Mouse (Mus musculus) G1E (cell line): Measurements from ENCODE around the gene Axdnd1.

Source experiments
- CTCF ChIP-seq: IDR thresholded peaks from 2 replicates; pipeline ENCODE4 v1.5.1; 2012; ENCODE audit warnings: low read depth, low read length, inconsistent platforms, mixed read lengths
- POLR2AphosphoS5 ChIP-seq: IDR thresholded peaks from 2 replicates; pipeline ENCODE4 v1.6.1; 2012; ENCODE audit warnings: low read depth, low read length, inconsistent platforms; ENCODE audit not compliant: insufficient replicate concordance

DNA sequence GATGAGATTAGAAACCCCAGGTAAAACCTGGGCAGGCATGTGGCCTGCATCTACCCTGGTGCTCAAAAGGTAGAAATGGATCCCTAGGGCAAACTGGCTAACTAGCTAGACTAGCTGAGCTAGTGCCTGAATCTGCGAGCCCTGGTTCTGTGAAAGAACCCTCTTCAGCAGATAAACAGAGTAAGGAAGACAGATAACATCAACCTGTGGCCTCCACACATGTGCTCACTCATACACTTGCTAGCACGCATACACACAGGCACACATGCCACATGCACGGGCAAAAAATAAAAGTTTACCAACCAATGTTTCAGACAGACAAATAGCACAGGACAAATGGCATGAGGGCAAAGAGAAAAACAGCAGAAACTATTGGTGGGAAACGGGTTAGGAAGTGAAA, 70.5 kb downstream of the Axdnd1 start:
- TF ChIP-seq POLR2AphosphoS5, result no peak
- TF ChIP-seq CTCF, result no peak
